Mouse (Mus musculus) forebrain, embryonic 12.5 days (tissue): ENCODE measurements around the gene Plcb1. TPM values are rescaled to one million over a fixed set of nuclear protein-coding genes. Genes with fewer than 3 reads are reported as not detected.
"Not testable (repeated sequence)": the region's sequence is repeated elsewhere in the genome, so short reads cannot be mapped to it uniquely, and the experiment has no call there.

Source experiments
- ATAC-seq: fragments of 200-750 bp; cut with Nextera tagmentation; 2 replicates; pipeline ENCODE4 v1.8.0; 2017; ENCODE audit warnings: moderate TSS enrichment; ENCODE audit not compliant: low FRiP score
- H3K27ac ChIP-seq: fragments of 300-500 bp; sonication (generic); 2 replicates; pipeline ENCODE4 v1.5.1; 2016; ENCODE audit warnings: mild to moderate bottlenecking
- H3K27me3 ChIP-seq: fragments of 300-500 bp; sonication (generic); 2 replicates; pipeline ENCODE4 v1.6.1; 2016; ENCODE audit warnings: mild to moderate bottlenecking
- H3K36me3 ChIP-seq: fragments of 300-500 bp; sonication (generic); replicated peaks from 2 replicates; pipeline ENCODE4 v1.6.1; 2016; ENCODE audit warnings: mild to moderate bottlenecking
- H3K4me1 ChIP-seq: fragments of 300-500 bp; sonication (generic); 2 replicates; pipeline ENCODE4 v1.6.1; 2016
- H3K4me2 ChIP-seq: fragments of 300-500 bp; sonication (generic); 2 replicates; pipeline ENCODE4 v1.6.1; 2016; ENCODE audit warnings: mild to moderate bottlenecking, moderate library complexity
- H3K4me3 ChIP-seq: fragments of 300-500 bp; sonication (generic); replicated peaks from 2 replicates; pipeline ENCODE4 v1.5.1; 2016; ENCODE audit warnings: mild to moderate bottlenecking
- H3K9ac ChIP-seq: fragments of 300-500 bp; sonication (generic); 2 replicates; pipeline ENCODE4 v1.6.1; 2016; ENCODE audit warnings: mild to moderate bottlenecking
- H3K9me3 ChIP-seq: fragments of 300-500 bp; sonication (generic); 2 replicates; pipeline ENCODE4 v1.6.1; 2016
- WGBS: fragments of 180-500 bp; shearing (Covaris S2); methylation state at CpG from one replicate; pipeline ENCODE4 v1.1.7; 2016; 5-methylcytosine and 5-hydroxymethylcytosine counted together
- polyA plus RNA-seq: library from polyadenylated mRNA; unstranded; fragments of >200 nt; fragmentation: Nextera tagmentation; extraction: Ambion mirVana; gene quantifications from 2 replicates; pipeline ENCODE4 v1.2.1, GENCODE M21; 2016

Gene Plcb1
- polyA plus RNA-seq, 1 experiment from 2014 or later = 19.3 TPM

GRCm38 (mm10) chr2:135318136-135318535 lies 532.3 kb downstream of the Plcb1 start:
- H3K27me3 ChIP-seq = no peaks in the 10 kb centered on the region
- H3K4me3 ChIP-seq = no peak overlapping the region
- H3K9ac ChIP-seq = no peak overlapping the region
- no peaks in the 10 kb centered on the region for H3K4me1 ChIP-seq
- H3K36me3 ChIP-seq = no peaks in the 10 kb centered on the region
- no peaks in the 10 kb centered on the region for H3K9me3 ChIP-seq
- no peak overlapping the region for H3K27ac ChIP-seq
- no peak for ATAC-seq
- no peak overlapping the region for H3K4me2 ChIP-seq
- 83% methylated on average over 1 of the region's 1 CpGs for WGBS

GRCm38 (mm10) chr2:135323276-135323954 lies 537.5 kb downstream of the Plcb1 start:
- H3K9me3 ChIP-seq = no peaks in the 10 kb centered on the region
- peaks cover 6% of the 10 kb centered on the region; the same call in 1 of the 2 replicates for H3K4me1 ChIP-seq
- peak overlapping the region; percentile 60; the same call in 1 of the 2 replicates for H3K27ac ChIP-seq
- H3K9ac ChIP-seq = no peak overlapping the region
- H3K4me2 ChIP-seq = peak overlapping the region; percentile 43
- peak overlapping the region; percentile 24 for H3K4me3 ChIP-seq
- H3K36me3 ChIP-seq = no peaks in the 10 kb centered on the region
- 57% methylated on average over 7 of the region's 7 CpGs for WGBS
- H3K27me3 ChIP-seq = no peaks in the 10 kb centered on the region
- peak; percentile 30 for ATAC-seq

GRCm38 (mm10) chr2:135323955-135324302 lies 538.1 kb downstream of the Plcb1 start:
- H3K9ac ChIP-seq = no peak overlapping the region
- H3K4me1 ChIP-seq = peaks cover 6% of the 10 kb centered on the region; the same call in 1 of the 2 replicates
- WGBS = 32% methylated on average over 4 of the region's 4 CpGs
- peak overlapping the region; percentile 60; the same call in 1 of the 2 replicates for H3K27ac ChIP-seq
- ATAC-seq = peak; percentile 88
- no peaks in the 10 kb centered on the region for H3K27me3 ChIP-seq
- H3K4me2 ChIP-seq = peak overlapping the region; percentile 43
- H3K36me3 ChIP-seq = no peaks in the 10 kb centered on the region
- H3K9me3 ChIP-seq = no peaks in the 10 kb centered on the region
- peak overlapping the region; percentile 24 for H3K4me3 ChIP-seq

- 0% methylated on average over 2 of the region's 2 CpGs for WGBS
These were observed 542.9 kb downstream of the Plcb1 start for GRCm38 (mm10) chr2:135328756-135329155.

GRCm38 (mm10) chr2:135329782-135330545 lies 544.1 kb downstream of the Plcb1 start:
- ATAC-seq = peak; percentile 67
- no peak overlapping the region for H3K27ac ChIP-seq
- peaks cover 5% of the 10 kb centered on the region; the same call in 1 of the 2 replicates for H3K27me3 ChIP-seq
- H3K36me3 ChIP-seq = no peaks in the 10 kb centered on the region
- H3K4me3 ChIP-seq = peak overlapping the region; percentile 18; the same call in 1 of the 2 replicates
- H3K9me3 ChIP-seq = no peaks in the 10 kb centered on the region
- H3K4me2 ChIP-seq = peak overlapping the region; percentile 50
- H3K9ac ChIP-seq = no peak overlapping the region
- WGBS = 12% methylated on average over 14 of the region's 14 CpGs
- H3K4me1 ChIP-seq = peaks cover 6% of the 10 kb centered on the region; the same call in 1 of the 2 replicates

More at GRCm38 (mm10) chr2:135328756-135329155, 542.9 kb downstream of the Plcb1 start:
- no peak overlapping the region for H3K4me3 ChIP-seq
- H3K9me3 ChIP-seq = no peaks in the 10 kb centered on the region
- peaks cover 5% of the 10 kb centered on the region; the same call in 1 of the 2 replicates for H3K27me3 ChIP-seq
- ATAC-seq = peak; percentile 71
- H3K27ac ChIP-seq = no peak overlapping the region
- no peak overlapping the region for H3K4me2 ChIP-seq
- no peak overlapping the region for H3K9ac ChIP-seq
- peaks cover 9% of the 10 kb centered on the region; the same call in 1 of the 2 replicates for H3K4me1 ChIP-seq
- H3K36me3 ChIP-seq = no peaks in the 10 kb centered on the region

GRCm38 (mm10) chr2:135331868-135332267 lies 546.0 kb downstream of the Plcb1 start:
- Histone ChIP-seq H3K9ac (no peak overlapping the region), H3K4me2 (no peak overlapping the region), H3K27me3 (peaks cover 5% of the 10 kb centered on the region; the same call in 1 of the 2 replicates), H3K9me3 (no peaks in the 10 kb centered on the region), H3K4me3 (no peak overlapping the region), H3K4me1 (peaks cover 6% of the 10 kb centered on the region; the same call in 1 of the 2 replicates), H3K27ac (no peak overlapping the region), H3K36me3 (no peaks in the 10 kb centered on the region)
- no peak for ATAC-seq
- 86% methylated on average over 1 of the region's 1 CpGs for WGBS

GRCm38 (mm10) chr2:135356311-135356710 lies 570.4 kb downstream of the Plcb1 start:
- H3K9me3 ChIP-seq = no peaks in the 10 kb centered on the region
- WGBS = 23% methylated on average over 1 of the region's 1 CpGs
- ATAC-seq = no peak
- H3K27ac ChIP-seq = no peak overlapping the region
- H3K36me3 ChIP-seq = no peaks in the 10 kb centered on the region
- H3K4me2 ChIP-seq = no peak overlapping the region
- no peak overlapping the region for H3K4me3 ChIP-seq
- H3K9ac ChIP-seq = no peak overlapping the region
- H3K4me1 ChIP-seq = no peaks in the 10 kb centered on the region
- H3K27me3 ChIP-seq = no peaks in the 10 kb centered on the region

GRCm38 (mm10) chr2:135361798-135362197 lies 575.9 kb downstream of the Plcb1 start:
- no peak overlapping the region for H3K27ac ChIP-seq
- 0 out of 2 replicates have a peak, but pooled peaks have one; percentile 21 for ATAC-seq
- no peaks in the 10 kb centered on the region for H3K36me3 ChIP-seq
- H3K4me2 ChIP-seq = no peak overlapping the region
- no peak overlapping the region for H3K9ac ChIP-seq
- H3K9me3 ChIP-seq = no peaks in the 10 kb centered on the region
- H3K27me3 ChIP-seq = no peaks in the 10 kb centered on the region
- 26% methylated on average over 1 of the region's 1 CpGs for WGBS
- H3K4me1 ChIP-seq = no peaks in the 10 kb centered on the region
- no peak overlapping the region for H3K4me3 ChIP-seq

GRCm38 (mm10) chr2:135362948-135363347 lies 577.1 kb downstream of the Plcb1 start:
- 90% methylated on average over 5 of the region's 5 CpGs for WGBS
- Histone ChIP-seq H3K27me3 (no peaks in the 10 kb centered on the region), H3K36me3 (no peaks in the 10 kb centered on the region), H3K4me3 (no peak overlapping the region), H3K4me2 (no peak overlapping the region), H3K9me3 (no peaks in the 10 kb centered on the region), H3K9ac (no peak overlapping the region), H3K4me1 (no peaks in the 10 kb centered on the region), H3K27ac (no peak overlapping the region)
- ATAC-seq = no peak

GRCm38 (mm10) chr2:135370259-135370835 lies 584.5 kb downstream of the Plcb1 start:
- Histone ChIP-seq H3K27ac (no peak overlapping the region), H3K27me3 (no peaks in the 10 kb centered on the region), H3K4me2 (no peak overlapping the region), H3K4me1 (no peaks in the 10 kb centered on the region), H3K36me3 (no peaks in the 10 kb centered on the region), H3K4me3 (no peak overlapping the region), H3K9me3 (no peaks in the 10 kb centered on the region), H3K9ac (no peak overlapping the region)
- ATAC-seq = no peak
- 83% methylated on average over 10 of the region's 10 CpGs for WGBS

- not testable (repeated sequence) for H3K9ac ChIP-seq, H3K27me3 ChIP-seq, H3K4me1 ChIP-seq, H3K4me2 ChIP-seq, H3K9me3 ChIP-seq, H3K36me3 ChIP-seq, ATAC-seq, H3K27ac ChIP-seq, H3K4me3 ChIP-seq
- WGBS = 34% methylated on average over 7 of the region's 7 CpGs
These were observed 594.9 kb downstream of the Plcb1 start for GRCm38 (mm10) chr2:135380796-135381195.

GRCm38 (mm10) chr2:135381396-135381795 lies 595.5 kb downstream of the Plcb1 start:
- H3K4me2 ChIP-seq = no peak overlapping the region
- H3K9ac ChIP-seq = no peak overlapping the region
- no peak overlapping the region for H3K4me3 ChIP-seq
- H3K27me3 ChIP-seq = no peaks in the 10 kb centered on the region
- H3K36me3 ChIP-seq = no peaks in the 10 kb centered on the region
- no peak for ATAC-seq
- H3K4me1 ChIP-seq = no peaks in the 10 kb centered on the region
- 84% methylated on average over 1 of the region's 1 CpGs for WGBS
- H3K9me3 ChIP-seq = no peaks in the 10 kb centered on the region
- no peak overlapping the region for H3K27ac ChIP-seq
